Mouse (Mus musculus): ENCODE measurements around the gene Amer2. TPM values are rescaled to one million over a fixed set of nuclear protein-coding genes. Genes with fewer than 3 reads are reported as not detected.

Amer2 gene
- total and polyA plus RNA-seq, 3 experiments = not detected

- H3K4me3 ChIP-seq (replicated peaks in 1 of 3; ENCODE audit: low read depth in 2 of 3, low read length in 2 of 3, poor library complexity in 1 of 3) = no peak overlapping the region
- TF ChIP-seq KAT2A (IDR thresholded peaks at IDR 0.05; ENCODE audit: insufficient replicate concordance, low read length) (no peak), EP300 (IDR thresholded peaks at IDR 0.05; ENCODE audit: low read length) (no peak), MAFK (IDR thresholded peaks at IDR 0.05; ENCODE audit: insufficient replicate concordance, low read length) (no peak), POLR2AphosphoS2 (IDR thresholded peaks at IDR 0.05; ENCODE audit: low read depth, low read length) (no peak), NRF1 (IDR thresholded peaks at IDR 0.05; ENCODE audit: low read depth, low read length) (no peak), CHD2 (IDR thresholded peaks at IDR 0.05; ENCODE audit: low read length) (no peak), SMC3 (IDR thresholded peaks at IDR 0.05; ENCODE audit: low read depth, low read length) (no peak), E2F4 (IDR thresholded peaks at IDR 0.05; ENCODE audit: insufficient replicate concordance, low read depth, low read length) (no peak), GABPA (IDR thresholded peaks at IDR 0.05; ENCODE audit: insufficient replicate concordance, low read depth, low read length) (no peak), USF2 (conservative IDR thresholded peaks at IDR 0.05; ENCODE audit: low read depth, low read length) (no peak), MAX (IDR thresholded peaks at IDR 0.05; ENCODE audit: low read length) (no peak), ZKSCAN1 (IDR thresholded peaks at IDR 0.05; ENCODE audit: borderline replicate concordance, low read depth, low read length) (no peak), MAZ (IDR thresholded peaks at IDR 0.05; ENCODE audit: low read depth, low read length) (no peak), USF1 (IDR thresholded peaks at IDR 0.05; ENCODE audit: low read depth, low read length) (no peak), ETS1 (conservative IDR thresholded peaks at IDR 0.05; ENCODE audit: low read depth, low read length) (no peak), NELFE (IDR thresholded peaks at IDR 0.05; ENCODE audit: low read depth, low read length) (no peak), UBTF (IDR thresholded peaks at IDR 0.05; ENCODE audit: low read depth, low read length) (no peak), BHLHE40 (IDR thresholded peaks at IDR 0.05; ENCODE audit: low read depth, low read length) (no peak)
- no peak overlapping the region for H3K4me2 ChIP-seq (ENCODE audit: insufficient read depth, low read depth, poor library complexity, severe bottlenecking)
- dilution Hi-C loops (cut with MboI; ENCODE audit: extremely low pct_ligation_motif_present, extremely low pct_unique_long_range_greater_than_20kb, low sequenced_read_pairs) (no loop called here), in situ Hi-C loops (cut with MboI; ENCODE audit: low pct_ligation_motif_present, low pct_unique_long_range_greater_than_20kb, low sequenced_read_pairs) (no loop called here)
- H3K36me3 ChIP-seq (replicated peaks in 1 of 2; ENCODE audit: control insufficient read depth in 1 of 2, insufficient read depth in 1 of 2, low read length in 1 of 2) = no peaks in the 10 kb centered on the region
- H3K27ac ChIP-seq (ENCODE audit: insufficient read depth, low read depth) = no peak overlapping the region
- peaks cover 3% of the 10 kb centered on the region for H3K9me3 ChIP-seq (replicated peaks; ENCODE audit: low read length)
- H3K27me3 ChIP-seq (replicated peaks) = no peaks in the 10 kb centered on the region
- H3K4me1 ChIP-seq (ENCODE audit: control insufficient read depth in 1 of 2, insufficient read depth in 2 of 2) = no peaks in the 10 kb centered on the region
- H3K9ac ChIP-seq (ENCODE audit: insufficient read depth, low read depth) = no peak overlapping the region
- no peaks in the 10 kb centered on the region for H3K79me2 ChIP-seq (replicated peaks; ENCODE audit: control insufficient read depth, extremely low read depth, insufficient read depth, poor library complexity, severe bottlenecking)
- DNase-seq (ENCODE audit: extremely low read depth) = no peak
These were observed 3.3 kb upstream of the Amer2 start for GRCm38 (mm10) chr14:60369667-60370315.

- H3K27me3 ChIP-seq (replicated peaks) = no peaks in the 10 kb centered on the region
- dilution Hi-C loops (cut with MboI; ENCODE audit: extremely low pct_ligation_motif_present, extremely low pct_unique_long_range_greater_than_20kb, low sequenced_read_pairs) = no loop called here
- in situ Hi-C loops (cut with MboI; ENCODE audit: low pct_ligation_motif_present, low pct_unique_long_range_greater_than_20kb, low sequenced_read_pairs) = no loop called here
These were observed 4.0 kb downstream of the Amer2 start for GRCm38 (mm10) chr14:60377107-60377506.

More at GRCm38 (mm10) chr14:60377107-60377506, 4.0 kb downstream of the Amer2 start:
- no peak for DNase-seq (ENCODE audit: extremely low read depth)
- Histone ChIP-seq H3K79me2 (replicated peaks; ENCODE audit: control insufficient read depth, extremely low read depth, insufficient read depth, poor library complexity, severe bottlenecking) (no peaks in the 10 kb centered on the region), H3K4me1 (ENCODE audit: control insufficient read depth in 1 of 2, insufficient read depth in 2 of 2) (peaks cover 0 to 5% of the 10 kb centered on the region in 2 experiments; a peak in 2 of 4 replicates), H3K4me3 (replicated peaks in 1 of 3; ENCODE audit: low read depth in 2 of 3, low read length in 2 of 3, poor library complexity in 1 of 3) (no peak overlapping the region), H3K9me3 (replicated peaks; ENCODE audit: low read length) (peaks cover 11% of the 10 kb centered on the region), H3K9ac (ENCODE audit: insufficient read depth, low read depth) (no peak overlapping the region), H3K36me3 (replicated peaks in 1 of 2; ENCODE audit: control insufficient read depth in 1 of 2, insufficient read depth in 1 of 2, low read length in 1 of 2) (no peaks in the 10 kb centered on the region), H3K4me2 (ENCODE audit: insufficient read depth, low read depth, poor library complexity, severe bottlenecking) (no peak overlapping the region), H3K27ac (ENCODE audit: insufficient read depth, low read depth) (no peak overlapping the region)
- TF ChIP-seq CHD2 (IDR thresholded peaks at IDR 0.05; ENCODE audit: low read length) = no peak
- TF ChIP-seq SIN3A (IDR thresholded peaks at IDR 0.05; ENCODE audit: low read length) = no peak
- no peak for TF ChIP-seq ZMIZ1 (IDR thresholded peaks at IDR 0.05; ENCODE audit: low read depth, low read length)
- TF ChIP-seq JUN (IDR thresholded peaks at IDR 0.05; ENCODE audit: insufficient read depth, low read depth, low read length) = no peak
- TF ChIP-seq USF1 (IDR thresholded peaks at IDR 0.05; ENCODE audit: low read depth, low read length) = no peak
- no peak for TF ChIP-seq USF2 (conservative IDR thresholded peaks at IDR 0.05; ENCODE audit: low read depth, low read length)
- no peak for TF ChIP-seq CHD1 (IDR thresholded peaks at IDR 0.05; ENCODE audit: low read depth, low read length)
- no peak for TF ChIP-seq PAX5 (IDR thresholded peaks at IDR 0.05; ENCODE audit: low read length)
- TF ChIP-seq TBP (conservative IDR thresholded peaks at IDR 0.05; ENCODE audit: low read depth, low read length) = no peak
- TF ChIP-seq KAT2A (IDR thresholded peaks at IDR 0.05; ENCODE audit: insufficient replicate concordance, low read length) = no peak
- no peak for TF ChIP-seq POLR2A (IDR thresholded peaks at IDR 0.05; ENCODE audit: low read depth, low read length)
- no peak for TF ChIP-seq ZC3H11A (IDR thresholded peaks at IDR 0.05; ENCODE audit: low read depth, low read length)
- TF ChIP-seq EP300 (IDR thresholded peaks at IDR 0.05; ENCODE audit: low read length) = no peak
- TF ChIP-seq TCF12 (IDR thresholded peaks at IDR 0.05; ENCODE audit: low read depth, low read length) = no peak

Measured in CH12.LX (cell line).